Mouse (Mus musculus) MEL (cell line): ENCODE data around the gene Mok. TPM values are rescaled to one million over a fixed set of nuclear protein-coding genes. Genes with fewer than 3 reads are reported as not detected.

Experiments used
- DNase-seq: peaks from one replicate; pipeline ENCODE4 v3.0.0; 2011; ENCODE audit warnings: low read depth, low spot score
- H3K27ac ChIP-seq: 2 replicates; pipeline ENCODE4 v1.5.1; 2012; ENCODE audit warnings: low read depth, mild to moderate bottlenecking, control low read depth, low read length, moderate library complexity; ENCODE audit not compliant: control insufficient read depth
- H3K27me3 ChIP-seq, 2 experiments: fragments of 150-350 bp in 1 of 2; sonication (generic) in 1 of 2; 2 replicates each; pipeline ENCODE4 v1.6.1; 2012; ENCODE audit warnings: low read length in 2 of 2, mild to moderate bottlenecking in 2 of 2, improper control_type of control experiment in 1 of 2, moderate library complexity in 1 of 2; ENCODE audit not compliant: insufficient read depth in 2 of 2, control insufficient read depth in 1 of 2
- H3K36me3 ChIP-seq, 2 experiments: 2 replicates each; pipeline ENCODE4 v1.6.1; 2012 to 2014; ENCODE audit warnings: low read length in 2 of 2, improper control_type of control experiment in 1 of 2, inconsistent platforms in 1 of 2, mild to moderate bottlenecking in 1 of 2; ENCODE audit not compliant: insufficient read depth in 2 of 2, control insufficient read depth in 1 of 2
- H3K4me1 ChIP-seq, 2 experiments: fragments of 150-350 bp in 1 of 2; sonication (generic) in 1 of 2; 2 replicates each; pipeline ENCODE4 v1.6.1; 2012; ENCODE audit warnings: low read length in 2 of 2, improper control_type of control experiment in 1 of 2, mild to moderate bottlenecking in 1 of 2; ENCODE audit not compliant: insufficient read depth in 2 of 2, control insufficient read depth in 1 of 2
- H3K4me3 ChIP-seq, 2 experiments: fragments of 150-350 bp in 1 of 2; sonication (generic) in 1 of 2; 2 replicates each; pipeline ENCODE4 v1.5.1; 2012; ENCODE audit warnings: low read depth in 2 of 2, low read length in 2 of 2, mild to moderate bottlenecking in 2 of 2, moderate library complexity in 2 of 2, control low read depth in 1 of 2, improper control_type of control experiment in 1 of 2; ENCODE audit not compliant: control insufficient read depth in 1 of 2, insufficient read depth in 1 of 2
- H3K79me2 ChIP-seq: 2 replicates; pipeline ENCODE4 v1.6.1; 2012; ENCODE audit warnings: mild to moderate bottlenecking, low read length, moderate library complexity; ENCODE audit not compliant: control insufficient read depth, poor library complexity, insufficient read depth
- H3K9ac ChIP-seq: 2 replicates; pipeline ENCODE4 v1.6.1; 2012; ENCODE audit warnings: low read depth, mild to moderate bottlenecking, control low read depth, low read length, moderate library complexity; ENCODE audit not compliant: control insufficient read depth, poor library complexity, severe bottlenecking
- H3K9me3 ChIP-seq: fragments of 150-350 bp; sonication (generic); replicated peaks from 2 replicates; pipeline ENCODE4 v1.6.1; 2012; ENCODE audit warnings: mild to moderate bottlenecking, low read length, improper control_type of control experiment, moderate library complexity; ENCODE audit not compliant: insufficient read depth
- BHLHE40 ChIP-seq: IDR thresholded peaks from 2 replicates; pipeline ENCODE4 v1.6.1; 2012; ENCODE audit warnings: low read depth, mild to moderate bottlenecking, inconsistent platforms, low read length, improper control_type of control experiment, borderline replicate concordance
- ELF1 ChIP-seq: IDR thresholded peaks from 2 replicates; pipeline ENCODE4 v1.6.1; 2014; ENCODE audit warnings: low read depth, mild to moderate bottlenecking, inconsistent platforms, low read length, improper control_type of control experiment, moderate library complexity
- EP300 ChIP-seq, 2 experiments: IDR thresholded peaks; 2 replicates each; pipeline ENCODE4 v1.6.1; 2011; ENCODE audit warnings: improper control_type of control experiment in 2 of 2, low read length in 2 of 2, low read depth in 1 of 2, mild to moderate bottlenecking in 1 of 2
- ETS1 ChIP-seq: IDR thresholded peaks from 2 replicates; pipeline ENCODE4 v1.6.1; 2012; ENCODE audit warnings: low read depth, mild to moderate bottlenecking, inconsistent platforms, low read length, improper control_type of control experiment, moderate library complexity
- GATA1 ChIP-seq: IDR thresholded peaks from 2 replicates; pipeline ENCODE4 v1.6.1; 2011; ENCODE audit warnings: low read depth, low read length, improper control_type of control experiment
- JUND ChIP-seq: IDR thresholded peaks from 2 replicates; pipeline ENCODE4 v1.6.1; 2011; ENCODE audit warnings: low read depth, mild to moderate bottlenecking, improper control_type of control experiment, low read length
- MAFK ChIP-seq: IDR thresholded peaks from 2 replicates; pipeline ENCODE4 v1.6.1; 2011; ENCODE audit warnings: low read depth, mild to moderate bottlenecking, low read length, improper control_type of control experiment, borderline replicate concordance
- MAX ChIP-seq: IDR thresholded peaks from 2 replicates; pipeline ENCODE4 v1.6.1; 2011; ENCODE audit warnings: low read length, improper control_type of control experiment
- MEF2A ChIP-seq: IDR thresholded peaks from 2 replicates; pipeline ENCODE4 v1.6.1; 2014; ENCODE audit warnings: low read depth, mild to moderate bottlenecking, inconsistent platforms, low read length, improper control_type of control experiment; ENCODE audit not compliant: poor library complexity, insufficient replicate concordance, severe bottlenecking; ENCODE audit errors: extremely low read depth
- NELFE ChIP-seq: IDR thresholded peaks from 2 replicates; pipeline ENCODE4 v1.6.1; 2011; ENCODE audit warnings: low read depth, low read length, improper control_type of control experiment
- NRF1 ChIP-seq: IDR thresholded peaks from 2 replicates; pipeline ENCODE4 v1.6.1; 2014; ENCODE audit warnings: low read depth, mild to moderate bottlenecking, inconsistent platforms, low read length, improper control_type of control experiment, moderate library complexity; ENCODE audit not compliant: poor library complexity, insufficient read depth, severe bottlenecking
- POLR2AphosphoS2 ChIP-seq: IDR thresholded peaks from 2 replicates; pipeline ENCODE4 v1.6.1; 2011; ENCODE audit warnings: low read length, improper control_type of control experiment
- POLR2AphosphoS5 ChIP-seq: IDR thresholded peaks from 2 replicates; pipeline ENCODE4 v1.6.1; 2012; ENCODE audit warnings: low read depth, borderline replicate concordance, mild to moderate bottlenecking, inconsistent platforms, low read length, moderate library complexity, mixed read lengths
- RAD21 ChIP-seq: IDR thresholded peaks from 2 replicates; pipeline ENCODE4 v1.6.1; 2011; ENCODE audit warnings: mild to moderate bottlenecking, low read depth, low read length, improper control_type of control experiment
- RCOR1 ChIP-seq: IDR thresholded peaks from 2 replicates; pipeline ENCODE4 v1.6.1; 2012; ENCODE audit warnings: low read depth, mild to moderate bottlenecking, inconsistent platforms, low read length, improper control_type of control experiment
- SIN3A ChIP-seq: IDR thresholded peaks from 2 replicates; pipeline ENCODE4 v1.6.1; 2012; ENCODE audit warnings: low read length, improper control_type of control experiment, inconsistent platforms
- TAL1 ChIP-seq: IDR thresholded peaks from 2 replicates; pipeline ENCODE4 v1.6.1; 2012; ENCODE audit warnings: mild to moderate bottlenecking, inconsistent platforms, low read length, moderate library complexity, mixed read lengths
- TBP ChIP-seq: IDR thresholded peaks from 2 replicates; pipeline ENCODE4 v1.8.0; 2011; ENCODE audit warnings: low read depth, low read length, improper control_type of control experiment
- TCF12 ChIP-seq: IDR thresholded peaks from 2 replicates; pipeline ENCODE4 v1.6.1; 2014; ENCODE audit warnings: low read depth, mild to moderate bottlenecking, inconsistent platforms, low read length, improper control_type of control experiment, moderate library complexity
- UBTF ChIP-seq: IDR thresholded peaks from 2 replicates; pipeline ENCODE4 v1.6.1; 2012; ENCODE audit warnings: low read depth, mild to moderate bottlenecking, inconsistent platforms, low read length, improper control_type of control experiment, moderate library complexity, borderline replicate concordance; ENCODE audit not compliant: insufficient read depth
- USF1 ChIP-seq: IDR thresholded peaks from 2 replicates; pipeline ENCODE4 v1.6.1; 2014; ENCODE audit warnings: low read depth, mild to moderate bottlenecking, inconsistent platforms, low read length, improper control_type of control experiment, moderate library complexity
- USF2 ChIP-seq, 2 experiments: IDR thresholded peaks; 2 replicates each; pipeline ENCODE4 v1.6.1; 2011 to 2012; ENCODE audit warnings: improper control_type of control experiment in 2 of 2, low read length in 2 of 2, borderline replicate concordance in 1 of 2, inconsistent platforms in 1 of 2, low read depth in 1 of 2, mild to moderate bottlenecking in 1 of 2; ENCODE audit not compliant: insufficient read depth in 1 of 2
- ZKSCAN1 ChIP-seq: IDR thresholded peaks from 2 replicates; pipeline ENCODE4 v1.6.1; 2012; ENCODE audit warnings: low read depth, mild to moderate bottlenecking, inconsistent platforms, low read length, improper control_type of control experiment, moderate library complexity
- ZMIZ1 ChIP-seq: IDR thresholded peaks from 2 replicates; pipeline ENCODE4 v1.6.1; 2012; ENCODE audit warnings: low read depth, mild to moderate bottlenecking, inconsistent platforms, low read length, improper control_type of control experiment, moderate library complexity
- polyA plus RNA-seq, 2 experiments: library from polyadenylated mRNA; stranded (reverse) in 1 of 2; unstranded in 1 of 2; fragments of >175 nt in 1 of 2; fragments of >200 nt in 1 of 2; gene quantifications; 2 replicates each; pipeline versions ENCODE4 v1.2.1 to v1.2.4; 2012; ENCODE audit warnings: low replicate concordance in 2 of 2, low read depth in 1 of 2; ENCODE audit not compliant: insufficient read length in 2 of 2, insufficient read depth in 1 of 2, missing spikeins in 1 of 2
- total RNA-seq: library from RNA; depleted of rRNA; stranded (reverse); fragments of 300-350 nt; gene quantifications from 2 replicates; pipeline ENCODE4 v1.2.3, GENCODE M21; 2012

Gene Mok
- total and polyA plus RNA-seq, 3 experiments: 0.39 to 1.6 TPM; not detected in 1

DNA sequence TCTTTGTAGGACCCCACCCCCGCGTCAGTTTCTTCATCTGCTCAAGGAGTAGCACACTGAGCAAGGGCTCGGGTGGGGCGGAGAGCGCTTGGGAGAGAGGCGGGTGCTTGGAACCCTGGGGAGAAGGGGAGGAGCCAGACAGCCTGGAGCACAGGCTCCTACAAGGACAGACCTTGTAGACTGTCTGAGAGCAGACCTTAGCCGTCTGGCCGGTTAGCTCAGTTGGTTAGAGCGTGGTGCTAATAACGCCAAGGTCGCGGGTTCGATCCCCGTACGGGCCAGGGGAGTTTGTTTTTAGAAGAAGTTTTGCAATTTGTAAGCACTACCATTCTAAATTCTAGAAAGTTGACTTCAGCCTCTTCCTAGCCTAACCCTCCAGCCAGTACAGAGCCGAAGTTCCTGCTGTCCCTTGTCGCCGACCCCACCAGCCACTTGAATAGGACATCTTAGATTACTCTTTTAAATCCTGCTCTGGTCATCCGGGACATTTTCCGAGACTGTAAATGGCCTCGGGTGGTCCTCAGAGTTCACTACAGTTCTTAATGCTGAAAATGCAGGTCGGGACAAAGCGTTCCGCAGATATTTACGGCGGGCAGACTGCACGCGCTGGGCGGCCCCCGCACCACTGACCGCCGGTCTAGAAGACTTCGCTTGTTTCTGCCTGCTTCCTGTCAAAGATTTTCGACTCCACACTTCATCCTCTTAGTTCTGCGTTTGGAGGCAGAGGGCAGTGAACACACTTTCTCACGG, 4.6 kb upstream of the Mok start:
- peak; percentile 98 for DNase-seq
- H3K79me2 ChIP-seq: peaks cover 2% of the 10 kb centered on the region; the same call in 1 of the 2 replicates
- TF ChIP-seq USF2 (IDR thresholded peaks at IDR 0.05; ENCODE audit: borderline replicate concordance in 1 of 2, insufficient read depth in 1 of 2, low read depth in 1 of 2, low read length in 2 of 2) (no peak), MAX (no peak), ELF1 (peak; percentile 76), MAFK (peak; percentile 98), JUND (no peak), GATA1 (0 out of 2 replicates have a peak, but pooled peaks have one; percentile 16), SIN3A (peak; percentile 36; the same call in 1 of the 2 replicates), ETS1 (no peak), TBP (peak; percentile 100), EP300 (IDR thresholded peaks at IDR 0.05; ENCODE audit: low read depth in 1 of 2, low read length in 2 of 2) (no peak), RCOR1 (no peak), POLR2AphosphoS5 (no peak), ZKSCAN1 (no peak), BHLHE40 (no peak), POLR2AphosphoS2 (no peak), USF1 (no peak), NRF1 (0 out of 2 replicates have a peak, but pooled peaks have one; percentile 3), TCF12 (no peak), NELFE (no peak), TAL1 (no peak), RAD21 (no peak), ZMIZ1 (no peak), MEF2A (no peak), UBTF (0 out of 2 replicates have a peak, but pooled peaks have one; percentile 18)
- TF ChIP-seq, all 39 proteins: peak for 7
- peak overlapping the region; percentile 83 for H3K27ac ChIP-seq
- peak overlapping the region; percentile 65 for H3K9ac ChIP-seq
- H3K9me3 ChIP-seq: no peaks in the 10 kb centered on the region
- H3K4me1 ChIP-seq: peaks cover 0 to 12% of the 10 kb centered on the region in 2 experiments; a peak in 3 of 4 replicates
- peaks cover 0 to 6% of the 10 kb centered on the region in 2 experiments; a peak in 1 of 4 replicates for H3K36me3 ChIP-seq
- H3K4me3 ChIP-seq: peak overlapping the region; percentile 47 to 85
- no peaks in the 10 kb centered on the region for H3K27me3 ChIP-seq
